Mouse (Mus musculus): Measurements from ENCODE around the gene Irf2bpl.

- TF ChIP-seq ZNF384 (IDR thresholded peaks at IDR 0.05; ENCODE audit: low read depth, low read length) = peak; percentile 86
- TF ChIP-seq MAX (IDR thresholded peaks at IDR 0.05; ENCODE audit: low read length) = peak; percentile 26; the same call in 1 of the 2 replicates
- TF ChIP-seq GABPA (IDR thresholded peaks at IDR 0.05; ENCODE audit: insufficient replicate concordance, low read depth, low read length) = no peak
- no peak for TF ChIP-seq EP300 (IDR thresholded peaks at IDR 0.05; ENCODE audit: low read length)
- TF ChIP-seq POLR2A (IDR thresholded peaks at IDR 0.05; ENCODE audit: low read depth, low read length) = peak; percentile 47
- TF ChIP-seq NRF1 (IDR thresholded peaks at IDR 0.05; ENCODE audit: low read depth, low read length) = peak; percentile 63
- TF ChIP-seq JUN (IDR thresholded peaks at IDR 0.05; ENCODE audit: insufficient read depth, low read depth, low read length) = no peak
- TF ChIP-seq HCFC1 (IDR thresholded peaks at IDR 0.05; ENCODE audit: low read depth, low read length) = peak; percentile 63
- no peak for TF ChIP-seq ETS1 (conservative IDR thresholded peaks at IDR 0.05; ENCODE audit: low read depth, low read length)
- TF ChIP-seq CTCF (conservative IDR thresholded peaks at IDR 0.05 in 1 of 2, IDR thresholded peaks at IDR 0.05 in 1 of 2; ENCODE audit: low read depth in 2 of 2, low read length in 2 of 2) = peak in 1 of 2 experiments; percentile 77; a peak in 2 of 4 replicates
- no peak for TF ChIP-seq RCOR1 (conservative IDR thresholded peaks at IDR 0.05; ENCODE audit: low read depth, low read length)
- TF ChIP-seq USF2 (conservative IDR thresholded peaks at IDR 0.05; ENCODE audit: low read depth, low read length) = no peak
- TF ChIP-seq USF1 (IDR thresholded peaks at IDR 0.05; ENCODE audit: low read depth, low read length) = no peak
Measured at GRCm38 (mm10) chr12:86888130-86889069, 3.8 kb upstream of the Irf2bpl start.

All from CH12.LX (cell line).